Mouse (Mus musculus): ENCODE measurements around the gene Renbp. TPM values are rescaled to one million over a fixed set of nuclear protein-coding genes. Genes with fewer than 3 reads are reported as not detected.

The Renbp gene
- total and polyA plus RNA-seq, 2 experiments from 2014 or later: 35.9 to 43.5 TPM

DNA sequence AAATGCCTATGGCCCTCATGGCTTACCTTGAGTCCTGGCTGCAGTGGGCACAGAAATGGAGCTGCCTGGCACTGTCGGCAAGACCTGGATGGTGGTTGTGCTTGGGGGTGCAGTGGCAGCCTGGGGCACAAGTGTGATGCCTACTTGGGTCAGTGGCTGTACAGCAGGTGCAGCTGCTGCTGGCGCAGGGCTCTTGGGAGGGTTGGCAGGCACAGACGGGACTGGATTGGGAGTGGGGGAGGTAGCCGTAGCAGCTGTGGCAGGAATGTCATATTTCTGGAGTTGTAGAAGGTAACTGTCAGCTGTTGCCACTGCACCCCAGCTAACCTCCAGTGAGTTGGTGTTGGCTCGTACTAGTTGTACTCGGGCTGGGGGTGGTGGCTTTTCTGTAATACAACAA, 24.3 kb upstream of the Renbp start:
- WGBS: 78% methylated on average over 6 of the region's 6 CpGs
- Histone ChIP-seq H3K4me1 (ENCODE audit: control insufficient read depth, insufficient read depth) (no peaks in the 10 kb centered on the region), H3K27ac (ENCODE audit: low read depth) (no peak overlapping the region), H3K4me3 (ENCODE audit: low read depth, low read length) (no peak overlapping the region), H3K27me3 (ENCODE audit: control insufficient read depth, insufficient read depth, low read length) (no peaks in the 10 kb centered on the region), H3K4me2 (ENCODE audit: low read depth, low read length) (no peak overlapping the region), H3K9ac (replicated peaks; ENCODE audit: low read depth, low read length) (no peak overlapping the region), H3K9me3 (replicated peaks; ENCODE audit: control insufficient read depth, low read length) (no peaks in the 10 kb centered on the region), H3K36me3 (replicated peaks; ENCODE audit: control insufficient read depth, insufficient read depth, low read length) (peaks cover 89% of the 10 kb centered on the region)
- ATAC-seq (ENCODE audit: insufficient read depth, low read depth) (no peak), DNase-seq (ENCODE audit: low spot score) (no peak)
- TF ChIP-seq CTCF (IDR thresholded peaks at IDR 0.05; ENCODE audit: low read depth) (no peak), EP300 (IDR thresholded peaks at IDR 0.05; ENCODE audit: low read depth) (no peak)

DNA sequence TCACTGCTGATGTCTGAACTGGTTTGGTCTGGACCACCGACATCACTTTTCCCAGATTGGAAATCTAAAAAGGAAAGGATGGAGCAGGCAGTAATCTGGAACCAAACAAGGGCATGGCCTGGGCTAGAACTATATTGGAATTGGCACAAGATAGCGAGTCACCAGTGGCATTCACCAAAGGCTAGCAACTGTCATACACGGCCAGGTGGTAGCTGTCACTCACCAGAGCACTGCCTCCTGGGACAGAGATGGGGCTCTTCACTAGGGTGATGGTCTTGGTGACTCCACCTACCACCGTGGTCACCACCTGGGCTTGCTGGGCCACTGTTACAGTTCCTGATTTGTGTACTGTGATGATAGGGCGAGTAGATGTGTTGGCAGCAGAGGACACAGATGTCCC, 22.0 kb upstream of the Renbp start:
- Histone ChIP-seq H3K4me3 (ENCODE audit: low read depth, low read length) (no peak overlapping the region), H3K27ac (ENCODE audit: low read depth) (no peak overlapping the region), H3K9me3 (replicated peaks; ENCODE audit: control insufficient read depth, low read length) (no peaks in the 10 kb centered on the region), H3K4me2 (ENCODE audit: low read depth, low read length) (no peak overlapping the region), H3K36me3 (replicated peaks; ENCODE audit: control insufficient read depth, insufficient read depth, low read length) (peaks cover 88% of the 10 kb centered on the region), H3K27me3 (ENCODE audit: control insufficient read depth, insufficient read depth, low read length) (no peaks in the 10 kb centered on the region), H3K4me1 (ENCODE audit: control insufficient read depth, insufficient read depth) (no peaks in the 10 kb centered on the region), H3K9ac (replicated peaks; ENCODE audit: low read depth, low read length) (no peak overlapping the region)
- 77% methylated on average over 5 of the region's 5 CpGs for WGBS
- DNase-seq (ENCODE audit: low spot score) (no peak), ATAC-seq (ENCODE audit: insufficient read depth, low read depth) (no peak)
- TF ChIP-seq EP300 (IDR thresholded peaks at IDR 0.05; ENCODE audit: low read depth) (no peak), CTCF (IDR thresholded peaks at IDR 0.05; ENCODE audit: low read depth) (no peak)

DNA sequence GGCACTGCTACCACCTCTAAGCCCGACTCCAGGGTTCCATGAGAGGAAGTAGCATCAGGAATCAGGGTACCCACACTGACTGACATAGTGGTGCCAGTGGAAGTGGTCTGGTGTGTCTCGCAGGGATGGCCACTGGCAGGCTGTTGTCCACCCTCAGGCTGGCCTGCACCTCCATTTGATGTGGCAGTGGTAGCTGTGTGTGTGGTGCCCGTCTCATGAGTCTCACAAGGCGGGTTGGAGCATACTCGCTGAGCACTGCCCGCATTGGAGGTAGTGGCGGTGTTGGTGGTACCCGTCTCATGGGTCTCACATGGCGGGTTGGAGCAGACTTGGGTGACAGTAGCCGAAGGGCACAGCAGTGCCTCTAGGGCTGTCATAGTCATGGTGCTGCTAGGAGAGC, 18.7 kb upstream of the Renbp start:
- Histone ChIP-seq H3K27me3 (ENCODE audit: control insufficient read depth, insufficient read depth, low read length) (no peaks in the 10 kb centered on the region), H3K27ac (ENCODE audit: low read depth) (no peak overlapping the region), H3K9ac (replicated peaks; ENCODE audit: low read depth, low read length) (no peak overlapping the region), H3K4me1 (ENCODE audit: control insufficient read depth, insufficient read depth) (no peaks in the 10 kb centered on the region), H3K36me3 (replicated peaks; ENCODE audit: control insufficient read depth, insufficient read depth, low read length) (peaks cover 94% of the 10 kb centered on the region), H3K9me3 (replicated peaks; ENCODE audit: control insufficient read depth, low read length) (no peaks in the 10 kb centered on the region), H3K4me2 (ENCODE audit: low read depth, low read length) (no peak overlapping the region), H3K4me3 (ENCODE audit: low read depth, low read length) (no peak overlapping the region)
- DNase-seq (ENCODE audit: low spot score) (no peak), ATAC-seq (ENCODE audit: insufficient read depth, low read depth) (no peak)
- no peak for TF ChIP-seq EP300 (IDR thresholded peaks at IDR 0.05; ENCODE audit: low read depth)
- no peak for TF ChIP-seq CTCF (IDR thresholded peaks at IDR 0.05; ENCODE audit: low read depth)
- WGBS: 90% methylated on average over 10 of the region's 10 CpGs

DNA sequence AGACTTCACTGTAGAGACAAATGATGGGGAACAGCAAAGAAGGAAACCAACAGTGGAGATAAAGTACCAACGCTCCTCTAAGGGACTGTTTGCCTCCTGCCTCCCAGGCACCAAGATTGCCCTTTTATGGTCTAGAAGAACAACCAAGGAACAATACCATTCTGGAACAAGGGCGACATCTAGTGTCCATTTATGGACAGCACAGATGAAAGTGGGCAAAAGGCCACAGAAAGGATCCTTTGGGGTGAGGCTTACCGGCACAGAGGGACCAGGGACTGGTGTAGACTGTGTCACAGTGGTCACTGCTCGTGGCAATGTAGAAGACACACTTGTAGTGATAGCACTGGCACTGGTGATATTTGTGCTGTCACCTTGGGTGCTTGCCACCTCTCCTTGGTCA, 18.0 kb upstream of the Renbp start:
- DNase-seq (ENCODE audit: low spot score): peak; percentile 61
- Histone ChIP-seq H3K9ac (replicated peaks; ENCODE audit: low read depth, low read length) (no peak overlapping the region), H3K4me2 (ENCODE audit: low read depth, low read length) (no peak overlapping the region), H3K4me1 (ENCODE audit: control insufficient read depth, insufficient read depth) (no peaks in the 10 kb centered on the region), H3K9me3 (replicated peaks; ENCODE audit: control insufficient read depth, low read length) (no peaks in the 10 kb centered on the region), H3K27me3 (ENCODE audit: control insufficient read depth, insufficient read depth, low read length) (no peaks in the 10 kb centered on the region), H3K27ac (ENCODE audit: low read depth) (no peak overlapping the region), H3K4me3 (ENCODE audit: low read depth, low read length) (no peak overlapping the region), H3K36me3 (replicated peaks; ENCODE audit: control insufficient read depth, insufficient read depth, low read length) (peaks cover 95% of the 10 kb centered on the region)
- peak; percentile 58 for ATAC-seq (ENCODE audit: insufficient read depth, low read depth)
- 20% methylated on average over 4 of the region's 4 CpGs for WGBS
- TF ChIP-seq CTCF (IDR thresholded peaks at IDR 0.05; ENCODE audit: low read depth) (peak; percentile 74), EP300 (IDR thresholded peaks at IDR 0.05; ENCODE audit: low read depth) (no peak)

DNA sequence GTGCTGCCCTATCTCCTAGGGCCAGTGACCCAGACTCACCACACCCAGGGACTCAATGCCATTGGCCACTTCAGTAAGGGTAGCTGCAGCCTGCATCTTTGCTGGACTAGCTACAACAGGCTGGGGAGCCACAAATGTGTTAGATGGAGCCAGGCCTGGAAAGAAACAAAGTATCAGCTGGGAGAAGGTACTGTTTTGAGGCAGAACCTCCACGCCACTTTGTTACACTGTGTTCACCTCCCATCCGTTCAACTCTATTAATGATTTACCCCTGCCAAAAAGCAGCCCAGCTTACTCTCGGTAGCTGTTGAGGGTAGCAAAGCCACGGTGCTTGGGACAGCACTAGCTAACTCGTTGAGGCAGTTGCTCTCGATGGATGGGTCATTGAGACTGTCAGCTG, 16.2 kb upstream of the Renbp start:
- Histone ChIP-seq H3K27me3 (ENCODE audit: control insufficient read depth, insufficient read depth, low read length) (no peaks in the 10 kb centered on the region), H3K4me1 (ENCODE audit: control insufficient read depth, insufficient read depth) (no peaks in the 10 kb centered on the region), H3K9ac (replicated peaks; ENCODE audit: low read depth, low read length) (no peak overlapping the region), H3K9me3 (replicated peaks; ENCODE audit: control insufficient read depth, low read length) (no peaks in the 10 kb centered on the region), H3K4me2 (ENCODE audit: low read depth, low read length) (no peak overlapping the region), H3K36me3 (replicated peaks; ENCODE audit: control insufficient read depth, insufficient read depth, low read length) (peaks cover 86% of the 10 kb centered on the region), H3K27ac (ENCODE audit: low read depth) (no peak overlapping the region), H3K4me3 (ENCODE audit: low read depth, low read length) (no peak overlapping the region)
- ATAC-seq (ENCODE audit: insufficient read depth, low read depth) (no peak), DNase-seq (ENCODE audit: low spot score) (no peak)
- TF ChIP-seq EP300 (IDR thresholded peaks at IDR 0.05; ENCODE audit: low read depth) (no peak), CTCF (IDR thresholded peaks at IDR 0.05; ENCODE audit: low read depth) (no peak)
- 81% methylated on average over 6 of the region's 6 CpGs for WGBS

DNA sequence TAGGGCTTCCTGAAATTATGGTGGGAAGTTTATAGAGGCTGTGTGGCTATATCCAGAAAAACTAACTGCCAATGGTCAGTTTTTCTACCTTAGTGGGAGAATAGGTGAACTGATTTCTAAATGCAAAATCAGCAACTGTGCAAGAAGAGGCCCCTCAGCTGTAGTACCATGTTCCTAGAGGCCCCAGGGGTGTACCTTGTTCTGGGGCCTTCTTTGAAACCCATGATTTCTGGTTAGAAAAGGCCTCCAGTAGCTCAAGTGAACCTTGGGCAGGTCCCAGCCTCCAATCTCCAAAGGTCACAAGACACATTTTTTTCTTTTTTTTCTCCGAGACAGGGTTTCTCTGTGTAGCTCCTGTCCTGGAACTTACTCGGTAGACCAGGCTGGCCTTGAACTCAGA, 11.6 kb upstream of the Renbp start:
- no peak overlapping the region for H3K9ac ChIP-seq (replicated peaks; ENCODE audit: low read depth, low read length)
- WGBS: 61% methylated on average over 2 of the region's 2 CpGs
- H3K27me3 ChIP-seq (ENCODE audit: control insufficient read depth, insufficient read depth, low read length): no peaks in the 10 kb centered on the region
- no peaks in the 10 kb centered on the region for H3K9me3 ChIP-seq (replicated peaks; ENCODE audit: control insufficient read depth, low read length)
- no peaks in the 10 kb centered on the region for H3K4me1 ChIP-seq (ENCODE audit: control insufficient read depth, insufficient read depth)
- no peak for DNase-seq (ENCODE audit: low spot score)
- H3K27ac ChIP-seq (ENCODE audit: low read depth): no peak overlapping the region
- no peak overlapping the region for H3K4me3 ChIP-seq (ENCODE audit: low read depth, low read length)
- no peak for ATAC-seq (ENCODE audit: insufficient read depth, low read depth)
- peaks cover 45% of the 10 kb centered on the region for H3K36me3 ChIP-seq (replicated peaks; ENCODE audit: control insufficient read depth, insufficient read depth, low read length)
- TF ChIP-seq CTCF (IDR thresholded peaks at IDR 0.05; ENCODE audit: low read depth) (no peak), EP300 (IDR thresholded peaks at IDR 0.05; ENCODE audit: low read depth) (no peak)
- no peak overlapping the region for H3K4me2 ChIP-seq (ENCODE audit: low read depth, low read length)
